Mouse (Mus musculus) megakaryocyte, embryonic 14.5 days (primary cell): Measurements from ENCODE around the gene Slc43a1. TPM values are rescaled to one million over a fixed set of nuclear protein-coding genes. Genes with fewer than 3 reads are reported as not detected.

ENCODE experiments used
- H3K27me3 ChIP-seq: replicated peaks from 2 replicates; pipeline ENCODE3; 2012; ENCODE audit warnings: inconsistent platforms
- H3K36me3 ChIP-seq: replicated peaks from 2 replicates; pipeline ENCODE3; 2012; ENCODE audit warnings: low read length, inconsistent platforms, mixed read lengths
- H3K4me1 ChIP-seq: 2 replicates; pipeline ENCODE4 v1.6.1; 2012; ENCODE audit warnings: inconsistent platforms
- H3K4me3 ChIP-seq: replicated peaks from 2 replicates; pipeline ENCODE3; 2012; ENCODE audit warnings: moderate library complexity, mild to moderate bottlenecking, inconsistent platforms
- H3K9me3 ChIP-seq: 2 replicates; pipeline ENCODE4 v1.6.1; 2012; ENCODE audit warnings: inconsistent platforms
- FLI1 ChIP-seq: IDR thresholded peaks from 2 replicates; pipeline ENCODE4 v1.6.1; 2012; ENCODE audit warnings: low read length, inconsistent platforms, mixed read lengths
- GATA1 ChIP-seq: IDR thresholded peaks from 3 replicates; pipeline ENCODE4 v1.6.1; 2012; ENCODE audit warnings: mixed read lengths, low read length, inconsistent platforms, borderline replicate concordance
- polyA plus RNA-seq: library from polyadenylated mRNA; stranded (reverse); fragments of >175 nt; gene quantifications from 2 replicates; pipeline ENCODE4 v1.2.3, GENCODE M21; 2012; ENCODE audit warnings: low replicate concordance; ENCODE audit not compliant: insufficient read depth

The Slc43a1 gene
- polyA plus RNA-seq, 1 experiment: 1.8 TPM

GRCm38 (mm10) chr2:84840748-84841563, 2.3 kb downstream of the Slc43a1 start:
- Histone ChIP-seq H3K36me3 (peaks cover 19% of the 10 kb centered on the region), H3K4me3 (peak overlapping the region; percentile 94), H3K27me3 (peaks cover 44% of the 10 kb centered on the region), H3K9me3 (0 out of 2 replicates have a peak, but pooled peaks cover 3% of the 10 kb centered on the region), H3K4me1 (peaks cover 59% of the 10 kb centered on the region)
- TF ChIP-seq FLI1 (no peak), GATA1 (no peak)

- peaks cover 39% of the 10 kb centered on the region for H3K27me3 ChIP-seq
- peak overlapping the region; percentile 51 for H3K4me3 ChIP-seq
- H3K9me3 ChIP-seq: no peaks in the 10 kb centered on the region
- peaks cover 27% of the 10 kb centered on the region for H3K36me3 ChIP-seq
- H3K4me1 ChIP-seq: peaks cover 59% of the 10 kb centered on the region
- no peak for TF ChIP-seq FLI1
Measured at GRCm38 (mm10) chr2:84841905-84842304, 3.3 kb downstream of the Slc43a1 start.

GRCm38 (mm10) chr2:84843654-84844053, 5.0 kb downstream of the Slc43a1 start:
- Histone ChIP-seq H3K27me3 (peaks cover 25% of the 10 kb centered on the region), H3K4me3 (no peak overlapping the region), H3K4me1 (peaks cover 54% of the 10 kb centered on the region), H3K9me3 (no peaks in the 10 kb centered on the region), H3K36me3 (peaks cover 42% of the 10 kb centered on the region)
- TF ChIP-seq GATA1 (no peak), FLI1 (no peak)

GRCm38 (mm10) chr2:84845226-84845625, 6.6 kb downstream of the Slc43a1 start:
- TF ChIP-seq GATA1 (no peak), FLI1 (no peak)
- Histone ChIP-seq H3K4me3 (no peak overlapping the region), H3K27me3 (peaks cover 10% of the 10 kb centered on the region), H3K36me3 (peaks cover 58% of the 10 kb centered on the region), H3K9me3 (no peaks in the 10 kb centered on the region), H3K4me1 (peaks cover 38% of the 10 kb centered on the region)

- TF ChIP-seq FLI1: no peak
- TF ChIP-seq GATA1: no peak
- Histone ChIP-seq H3K27me3 (no peaks in the 10 kb centered on the region), H3K9me3 (no peaks in the 10 kb centered on the region), H3K4me3 (no peak overlapping the region), H3K4me1 (no peaks in the 10 kb centered on the region), H3K36me3 (peaks cover 93% of the 10 kb centered on the region)
Measured at GRCm38 (mm10) chr2:84850407-84851129, 11.9 kb downstream of the Slc43a1 start.

- no peaks in the 10 kb centered on the region for H3K27me3 ChIP-seq
- no peaks in the 10 kb centered on the region for H3K4me1 ChIP-seq
- no peak overlapping the region for H3K4me3 ChIP-seq
- TF ChIP-seq FLI1 (no peak), GATA1 (no peak)
- H3K36me3 ChIP-seq: peaks cover 89% of the 10 kb centered on the region
- H3K9me3 ChIP-seq: no peaks in the 10 kb centered on the region
Measured at GRCm38 (mm10) chr2:84851130-84852040, 12.7 kb downstream of the Slc43a1 start.

GRCm38 (mm10) chr2:84855732-84856131, 17.1 kb downstream of the Slc43a1 start:
- H3K27me3 ChIP-seq: no peaks in the 10 kb centered on the region
- peaks cover 90% of the 10 kb centered on the region for H3K36me3 ChIP-seq
- no peak for TF ChIP-seq FLI1
- peaks cover 4% of the 10 kb centered on the region; the same call in 1 of the 2 replicates for H3K4me1 ChIP-seq
- H3K4me3 ChIP-seq: no peak overlapping the region
- no peaks in the 10 kb centered on the region for H3K9me3 ChIP-seq

- Histone ChIP-seq H3K9me3 (no peaks in the 10 kb centered on the region), H3K27me3 (no peaks in the 10 kb centered on the region), H3K4me1 (peaks cover 6% of the 10 kb centered on the region), H3K4me3 (no peak overlapping the region), H3K36me3 (peaks cover 92% of the 10 kb centered on the region)
- TF ChIP-seq FLI1 (no peak), GATA1 (no peak)
Measured at GRCm38 (mm10) chr2:84858551-84858950, 19.9 kb downstream of the Slc43a1 start.

GRCm38 (mm10) chr2:84859991-84860780, 21.5 kb downstream of the Slc43a1 start:
- Histone ChIP-seq H3K4me3 (no peak overlapping the region), H3K9me3 (no peaks in the 10 kb centered on the region), H3K36me3 (peaks cover 76% of the 10 kb centered on the region), H3K4me1 (peaks cover 13% of the 10 kb centered on the region), H3K27me3 (peaks cover 6% of the 10 kb centered on the region)
- TF ChIP-seq GATA1 (no peak), FLI1 (no peak)
